Mouse (Mus musculus) E14TG2a.4 (cell line): Measurements from ENCODE around the gene Fhod1.

Experiments used
- H3K27me3 ChIP-seq: 2 replicates; pipeline ENCODE4 v1.6.1; 2014; ENCODE audit warnings: low read length, control low read depth; ENCODE audit not compliant: insufficient read depth
- H3K36me3 ChIP-seq: 2 replicates; pipeline ENCODE4 v1.6.1; 2014; ENCODE audit warnings: low read length, control low read depth; ENCODE audit not compliant: insufficient read depth
- H3K4me1 ChIP-seq: replicated peaks from 2 replicates; pipeline ENCODE4 v1.6.1; 2014; ENCODE audit warnings: low read depth, low read length, control low read depth
- H3K4me3 ChIP-seq: replicated peaks from 2 replicates; pipeline ENCODE4 v1.5.1; 2014; ENCODE audit warnings: mild to moderate bottlenecking, low read length
- H3K9me3 ChIP-seq: 2 replicates; pipeline ENCODE4 v1.6.1; 2014; ENCODE audit warnings: low read length, control low read depth
- CTCF ChIP-seq: conservative IDR thresholded peaks from 2 replicates; pipeline ENCODE4 v1.5.1; 2014; ENCODE audit warnings: low read length
- NANOG ChIP-seq: IDR thresholded peaks from 2 replicates; pipeline ENCODE4 v1.6.1; 2014; ENCODE audit warnings: borderline replicate concordance, low read length, mixed read lengths
- POU5F1 ChIP-seq: IDR thresholded peaks from 2 replicates; pipeline ENCODE4 v1.6.1; 2014; ENCODE audit warnings: low read length, borderline replicate concordance

The Fhod1 gene

GRCm38 (mm10) chr8:105315073-105315769 is 32.5 kb downstream of the Fhod1 start:
- Histone ChIP-seq H3K4me3 (no peak overlapping the region), H3K4me1 (no peaks in the 10 kb centered on the region), H3K27me3 (no peaks in the 10 kb centered on the region), H3K9me3 (no peaks in the 10 kb centered on the region), H3K36me3 (peaks cover 92% of the 10 kb centered on the region)
- TF ChIP-seq CTCF (no peak), POU5F1 (no peak), NANOG (no peak)

DNA sequence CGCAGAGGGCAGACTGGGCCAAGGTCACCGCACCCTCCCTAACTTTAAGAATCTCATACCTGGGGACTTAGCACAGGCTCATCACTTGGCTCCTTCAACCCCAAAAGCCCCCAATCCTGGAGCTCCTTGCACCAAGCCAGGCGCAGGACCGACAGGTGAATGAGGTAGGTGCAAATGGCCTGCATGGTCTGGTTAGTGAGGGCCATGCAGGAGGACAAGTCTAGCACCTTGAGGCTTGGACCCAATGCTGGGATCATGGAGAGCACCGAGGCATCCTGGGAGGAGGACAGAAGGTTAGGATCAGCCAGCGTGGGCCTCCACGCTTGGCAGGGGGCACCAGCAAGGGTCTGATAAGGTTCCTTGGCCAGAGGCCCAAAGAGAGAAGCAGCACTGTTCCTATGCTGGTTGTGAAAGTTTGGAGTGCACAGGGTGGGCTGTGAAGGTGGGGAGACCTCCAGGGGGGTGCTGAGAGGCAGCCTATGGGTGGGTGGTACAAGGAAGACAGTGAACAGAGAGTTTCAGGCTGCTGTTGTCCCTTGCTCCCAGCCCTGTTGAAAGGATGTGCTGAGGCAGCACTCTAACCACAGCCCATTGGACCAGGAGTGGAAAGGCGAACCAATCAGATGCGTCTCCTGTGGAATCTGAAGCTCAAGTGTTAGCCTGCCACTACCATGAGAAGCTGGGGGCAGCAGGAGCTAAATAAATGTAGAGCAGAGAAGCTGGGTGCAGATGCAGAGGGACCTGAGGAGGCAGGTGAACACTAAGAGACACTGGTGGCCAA is 33.9 kb downstream of the Fhod1 start:
- Histone ChIP-seq H3K4me1 (0 out of 2 replicates have a peak, but pooled peaks cover 3% of the 10 kb centered on the region), H3K36me3 (peaks cover 91% of the 10 kb centered on the region), H3K9me3 (no peaks in the 10 kb centered on the region), H3K4me3 (no peak overlapping the region), H3K27me3 (no peaks in the 10 kb centered on the region)
- no peak for TF ChIP-seq NANOG
- no peak for TF ChIP-seq POU5F1
- TF ChIP-seq CTCF: no peak

DNA sequence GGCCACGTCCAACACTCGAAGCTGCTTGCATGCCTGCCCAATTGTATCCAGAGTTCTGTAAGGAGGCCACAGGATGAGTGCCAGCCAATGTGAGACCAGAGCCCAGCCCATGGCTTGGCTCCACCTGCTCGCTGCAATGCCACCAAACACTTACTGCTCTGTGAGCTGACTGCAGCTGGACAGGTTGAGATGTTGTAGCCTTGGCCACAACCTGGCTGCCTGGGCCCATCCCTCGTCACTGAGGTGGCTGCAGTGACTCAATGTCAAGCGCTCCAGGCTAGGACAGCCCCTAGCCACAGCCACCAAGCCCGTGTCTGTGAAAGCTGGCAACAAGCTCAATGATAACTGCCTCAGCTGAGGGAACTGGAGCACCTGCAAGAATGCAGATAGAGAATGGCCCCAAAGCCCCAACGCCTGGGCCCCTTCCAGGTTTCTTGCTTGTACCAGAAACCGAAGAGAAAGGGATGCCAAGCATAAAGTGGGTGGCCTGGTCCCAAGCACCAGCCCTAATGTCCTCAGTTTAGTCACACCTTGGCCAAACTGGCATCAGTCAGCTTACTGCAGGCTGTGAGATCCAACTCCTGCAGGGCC is 34.8 kb downstream of the Fhod1 start:
- H3K4me1 ChIP-seq: 0 out of 2 replicates have a peak, but pooled peaks cover 5% of the 10 kb centered on the region
- no peaks in the 10 kb centered on the region for H3K27me3 ChIP-seq
- no peaks in the 10 kb centered on the region for H3K9me3 ChIP-seq
- no peak overlapping the region for H3K4me3 ChIP-seq
- TF ChIP-seq NANOG (no peak), CTCF (no peak), POU5F1 (no peak)
- peaks cover 93% of the 10 kb centered on the region for H3K36me3 ChIP-seq

- Histone ChIP-seq H3K4me1 (peaks cover 7% of the 10 kb centered on the region), H3K36me3 (peaks cover 95% of the 10 kb centered on the region), H3K9me3 (no peaks in the 10 kb centered on the region), H3K4me3 (no peak overlapping the region), H3K27me3 (no peaks in the 10 kb centered on the region)
- TF ChIP-seq POU5F1: no peak
- no peak for TF ChIP-seq NANOG
- no peak for TF ChIP-seq CTCF
These were observed 36.0 kb downstream of the Fhod1 start for GRCm38 (mm10) chr8:105311718-105312117.

- Histone ChIP-seq H3K4me1 (peaks cover 23% of the 10 kb centered on the region), H3K4me3 (no peak overlapping the region), H3K36me3 (peaks cover 87% of the 10 kb centered on the region), H3K27me3 (no peaks in the 10 kb centered on the region), H3K9me3 (no peaks in the 10 kb centered on the region)
- TF ChIP-seq NANOG (no peak), POU5F1 (no peak), CTCF (no peak)
These were observed 37.6 kb downstream of the Fhod1 start for GRCm38 (mm10) chr8:105310118-105310517.

DNA sequence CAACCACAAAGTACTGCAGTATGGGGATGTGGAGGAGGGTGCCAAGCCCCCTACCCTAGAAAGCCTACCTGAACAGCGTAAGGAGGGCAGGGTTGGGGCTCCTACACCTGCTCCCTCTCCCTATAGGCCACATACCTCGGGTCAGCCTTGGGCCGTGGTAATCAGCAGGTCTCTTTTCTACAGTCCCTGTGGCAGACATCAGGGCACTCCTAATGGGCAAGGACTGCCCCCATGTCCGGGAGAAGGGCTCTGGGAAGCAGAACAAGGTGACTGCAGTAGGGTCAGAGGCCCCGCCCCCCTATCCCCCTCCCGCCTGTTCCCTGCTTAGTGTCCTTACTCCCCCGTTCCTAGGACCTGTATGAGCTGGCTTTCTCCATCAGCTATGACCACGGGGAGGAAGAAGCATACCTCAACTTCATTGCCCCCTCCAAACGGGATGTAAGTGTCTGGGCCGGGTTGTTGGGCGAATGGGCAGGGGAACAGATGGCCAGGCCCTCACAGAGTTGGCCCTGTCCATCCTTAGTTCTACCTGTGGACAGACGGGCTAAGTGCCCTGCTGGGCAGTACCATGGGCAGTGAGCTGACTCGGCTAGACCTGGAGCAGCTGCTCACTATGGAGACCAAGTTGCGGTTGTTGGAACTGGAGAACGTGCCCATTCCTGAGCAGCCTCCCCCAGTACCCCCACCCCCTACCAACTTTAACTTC is 38.5 kb downstream of the Fhod1 start:
- TF ChIP-seq NANOG: no peak
- no peak for TF ChIP-seq POU5F1
- no peak for TF ChIP-seq CTCF
- Histone ChIP-seq H3K27me3 (no peaks in the 10 kb centered on the region), H3K4me1 (peaks cover 32% of the 10 kb centered on the region), H3K9me3 (no peaks in the 10 kb centered on the region), H3K4me3 (no peak overlapping the region), H3K36me3 (peaks cover 86% of the 10 kb centered on the region)

DNA sequence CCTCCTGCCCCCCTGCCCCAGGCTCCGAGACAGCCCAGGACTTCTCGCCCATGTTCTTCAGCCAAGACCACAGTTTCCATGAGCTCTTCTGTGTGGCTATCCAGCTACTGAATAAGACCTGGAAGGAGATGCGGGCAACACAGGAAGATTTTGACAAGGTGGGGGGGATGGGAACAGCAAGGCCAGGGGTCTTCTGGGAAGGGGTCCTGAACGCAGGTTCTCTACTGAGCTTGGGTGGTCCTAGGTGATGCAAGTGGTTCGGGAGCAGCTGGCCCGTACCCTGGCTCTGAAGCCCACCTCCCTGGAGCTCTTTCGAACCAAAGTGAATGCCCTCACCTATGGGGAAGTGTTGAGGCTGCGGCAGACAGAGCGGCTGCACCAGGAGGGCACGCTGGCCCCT is 39.3 kb downstream of the Fhod1 start:
- Histone ChIP-seq H3K36me3 (peaks cover 86% of the 10 kb centered on the region), H3K27me3 (no peaks in the 10 kb centered on the region), H3K4me1 (peaks cover 40% of the 10 kb centered on the region), H3K4me3 (no peak overlapping the region), H3K9me3 (no peaks in the 10 kb centered on the region)
- TF ChIP-seq NANOG: no peak
- TF ChIP-seq CTCF: no peak
- no peak for TF ChIP-seq POU5F1

DNA sequence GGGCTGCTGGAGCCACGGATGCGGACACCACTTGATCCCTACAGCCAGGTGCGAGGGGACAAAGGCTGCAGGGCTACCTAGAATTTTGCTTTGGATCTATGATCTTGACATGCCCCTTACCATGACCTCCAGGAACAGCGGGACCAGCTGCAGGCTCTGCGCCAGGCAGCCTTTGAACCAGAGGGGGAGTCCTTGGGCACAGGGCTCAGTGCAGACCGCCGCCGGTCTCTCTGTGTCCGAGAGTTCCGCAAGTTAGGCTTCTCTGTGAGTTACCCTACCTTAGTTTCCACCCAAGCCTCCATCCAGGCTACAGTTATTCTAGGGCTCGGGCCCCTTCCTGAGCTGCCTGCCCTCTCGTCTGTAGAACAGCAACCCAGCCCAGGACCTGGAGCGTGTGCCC is 40.1 kb downstream of the Fhod1 start:
- TF ChIP-seq NANOG: no peak
- TF ChIP-seq CTCF: no peak
- TF ChIP-seq POU5F1: no peak
- peaks cover 48% of the 10 kb centered on the region for H3K4me1 ChIP-seq
- no peak overlapping the region for H3K4me3 ChIP-seq
- peaks cover 86% of the 10 kb centered on the region for H3K36me3 ChIP-seq
- H3K27me3 ChIP-seq: no peaks in the 10 kb centered on the region
- no peaks in the 10 kb centered on the region for H3K9me3 ChIP-seq
